Mouse (Mus musculus): ENCODE measurements around the gene Hagh. TPM values are rescaled to one million over a fixed set of nuclear protein-coding genes. Genes with fewer than 3 reads are reported as not detected.

Hagh gene
- total RNA-seq, 2 experiments from 2014 or later, result 102 to 104 TPM

- DNase-seq, result no peak
- intact Hi-C loops (cut with DNase I), result loop anchor here (2.0 to 5.0 kb wide), 2 partner anchors 37 to 88 kb away; partner anchors contain the start of genes Mapk8ip3, Nubp2 and Spsb3
Observed at GRCm38 (mm10) chr17:24849733-24850064, 9.8 kb downstream of the Hagh start.

DNA sequence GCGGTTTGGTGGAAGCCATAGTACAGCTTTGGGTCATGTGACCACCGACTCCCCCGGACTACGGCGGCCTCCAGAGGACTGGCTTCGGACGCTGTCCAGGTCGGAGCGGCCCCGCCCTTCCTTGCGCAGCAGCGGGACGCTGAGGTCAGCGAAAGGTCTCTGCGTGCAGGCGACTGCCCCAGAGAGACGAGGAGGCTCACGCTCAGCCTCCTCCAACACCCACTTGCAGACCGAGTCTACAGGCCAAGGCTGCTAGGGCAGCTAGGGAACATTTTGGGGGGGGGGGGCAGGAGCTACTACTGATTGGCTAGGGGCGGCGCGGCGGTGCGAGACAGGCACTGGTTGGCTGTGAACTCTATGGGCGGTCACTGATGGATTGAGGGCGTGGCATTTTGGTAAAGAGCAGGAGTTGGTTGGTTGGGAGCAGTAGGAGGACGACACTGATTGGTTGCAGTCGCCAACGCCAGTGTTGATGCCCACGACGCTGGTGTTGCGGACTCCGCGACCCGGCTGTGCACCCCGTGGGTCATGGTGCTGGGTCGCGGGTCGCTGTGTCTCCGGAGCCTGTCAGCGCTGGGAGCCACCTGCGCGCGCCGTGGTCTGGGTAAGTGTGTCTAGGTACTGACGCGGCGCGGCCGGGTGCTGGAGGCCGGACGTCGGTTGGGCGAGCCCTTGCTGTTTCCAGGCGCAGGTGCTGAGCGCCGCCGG lies 10.3 kb downstream of the Hagh start, which contains the start of gene Fahd1:
Gene Fahd1, minus strand, starts transcription at position 300 of the 708 bp plus-strand sequence.
- DNase-seq, result peak; percentile 91 to 98
- intact Hi-C loops (cut with DNase I), result loop anchor here (2.0 to 5.0 kb wide), 2 partner anchors 37 to 87 kb away; partner anchors contain the start of genes Mapk8ip3, Nubp2 and Spsb3

DNA sequence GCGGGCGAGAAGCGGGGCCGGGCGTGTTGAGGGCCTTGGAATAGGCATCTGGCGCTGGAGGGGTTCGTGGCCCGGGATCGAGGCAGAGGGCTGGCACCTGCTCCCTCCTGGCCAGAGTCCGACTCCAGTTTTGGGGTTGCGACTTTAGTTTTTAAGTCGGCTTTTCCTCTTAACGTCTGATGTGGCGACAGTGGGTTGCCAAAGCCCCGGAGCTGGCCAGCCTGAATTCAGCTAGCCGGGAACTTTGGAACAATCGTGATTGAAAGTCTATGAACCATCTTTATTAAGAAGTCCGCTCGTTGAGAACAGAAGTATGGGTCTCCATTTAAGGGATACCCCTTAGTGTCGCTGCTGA lies 10.8 kb downstream of the Hagh start:
- DNase-seq, result no peak

DNA sequence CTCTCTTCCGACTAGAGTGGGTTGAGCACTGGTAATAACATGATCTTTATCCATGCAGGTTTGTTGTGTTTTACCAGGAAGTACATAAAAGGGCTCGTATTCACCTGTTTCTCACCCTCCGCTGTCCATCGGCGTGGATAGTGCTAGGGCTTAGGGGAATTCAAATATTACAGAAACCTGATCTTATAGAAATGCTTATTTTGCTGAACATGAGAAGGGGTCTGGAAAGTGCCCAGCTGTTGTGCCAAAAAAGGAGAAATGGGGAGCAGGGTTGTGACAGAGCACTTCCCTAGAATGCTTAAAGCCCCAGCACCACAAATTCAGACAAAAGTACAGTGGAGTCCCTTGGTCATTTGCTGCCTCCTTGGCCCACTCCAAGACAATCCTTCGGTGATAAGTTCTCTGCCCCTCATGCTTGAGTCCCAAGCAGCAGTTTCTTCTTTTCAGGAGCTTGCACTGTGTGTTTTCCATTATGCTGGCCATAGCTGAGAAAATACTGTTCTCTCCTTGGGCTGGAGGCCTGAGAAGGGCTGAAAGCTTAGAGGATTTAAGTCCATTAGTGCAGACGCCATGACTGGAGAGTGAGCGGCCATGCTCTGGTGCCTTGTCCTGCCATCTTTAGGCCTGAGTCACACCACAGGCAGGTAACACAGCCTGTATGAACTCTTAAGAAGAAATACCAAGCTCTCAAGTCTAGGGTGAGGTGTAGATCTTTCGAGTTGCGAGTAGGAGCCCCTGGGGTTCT lies 11.6 kb downstream of the Hagh start:
- intact Hi-C loops (cut with DNase I), result loop anchor here (2.0 to 5.0 kb wide), 2 partner anchors 35 to 86 kb away; partner anchors contain the start of genes Mapk8ip3, Nubp2 and Spsb3
- no peak for DNase-seq

More for the DNA sequence above, 10.8 kb downstream of the Hagh start:
- intact Hi-C loops (cut with DNase I), result loop anchor here (2.0 to 5.0 kb wide), 2 partner anchors 36 to 87 kb away; partner anchors contain the start of genes Mapk8ip3, Nubp2 and Spsb3

GRCm38 (mm10) chr17:24855838-24856464 lies 16.0 kb downstream of the Hagh start:
- no peak for DNase-seq
- intact Hi-C loops (cut with DNase I), result no loop called here

GRCm38 (mm10) chr17:24856589-24856988 lies 16.6 kb downstream of the Hagh start:
- intact Hi-C loops (cut with DNase I), result no loop called here
- DNase-seq, result no peak

GRCm38 (mm10) chr17:24857831-24858470 lies 18.0 kb downstream of the Hagh start:
- no peak for DNase-seq

DNA sequence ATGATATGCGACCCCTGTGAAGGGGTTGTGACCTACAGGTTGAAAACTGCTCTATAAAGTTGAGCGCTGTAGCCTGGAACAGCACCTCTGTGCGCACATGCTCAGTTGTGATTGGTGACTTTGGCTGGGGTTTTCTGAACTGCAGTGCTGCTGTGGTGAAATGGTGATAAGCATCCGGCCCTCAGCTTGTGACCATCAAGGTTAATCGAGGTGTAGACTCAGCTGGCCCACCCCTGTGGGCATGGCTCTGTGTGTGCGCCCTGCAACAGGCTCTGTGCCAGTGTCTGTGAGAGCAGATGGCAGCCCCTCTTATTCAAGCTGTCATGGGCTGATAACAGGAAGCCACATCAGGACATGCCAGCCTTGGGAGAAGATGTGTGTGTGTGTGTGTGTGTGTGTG lies 19.0 kb downstream of the Hagh start:
- intact Hi-C loops (cut with DNase I), result no loop called here
- DNase-seq, result no peak

More at GRCm38 (mm10) chr17:24857831-24858470, 18.0 kb downstream of the Hagh start:
- intact Hi-C loops (cut with DNase I), result no loop called here

DNA sequence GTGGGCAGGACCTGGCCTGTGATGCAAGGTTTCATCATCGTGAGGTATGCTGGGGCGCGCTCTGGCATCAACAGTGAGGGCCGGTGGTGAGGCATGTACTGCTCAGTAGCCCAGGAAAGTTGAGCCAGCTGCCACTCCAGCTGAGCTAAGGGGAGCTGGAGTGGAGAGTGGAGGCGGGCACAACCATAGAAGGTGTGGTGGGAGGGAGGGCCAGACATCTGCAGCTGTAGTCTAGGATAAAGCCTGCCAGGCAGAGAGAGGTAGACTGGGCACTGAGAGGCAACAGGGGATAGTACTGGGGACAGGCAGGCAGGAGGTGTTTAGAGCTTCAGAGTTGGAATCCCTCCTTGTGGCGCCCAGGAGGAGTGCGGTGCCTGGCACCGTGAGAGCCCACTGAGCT lies 20.1 kb downstream of the Hagh start:
- intact Hi-C loops (cut with DNase I), result no loop called here
- no peak for DNase-seq

- no peak for DNase-seq
- intact Hi-C loops (cut with DNase I), result no loop called here
Observed at GRCm38 (mm10) chr17:24861785-24862184, 21.8 kb downstream of the Hagh start.

- no peak for DNase-seq
- intact Hi-C loops (cut with DNase I), result no loop called here
Observed at GRCm38 (mm10) chr17:24865776-24866175, 25.8 kb downstream of the Hagh start, which contains the start of gene Igfals. TSS of gene Igfals (plus strand) at chr17:24865997.

- intact Hi-C loops (cut with DNase I), result no loop called here
- no peak for DNase-seq
Observed at GRCm38 (mm10) chr17:24867914-24868313, 28.0 kb downstream of the Hagh start.

GRCm38 (mm10) chr17:24873695-24874404 lies 33.9 kb downstream of the Hagh start:
- DNase-seq, result no peak
- intact Hi-C loops (cut with DNase I), result no loop called here

DNA sequence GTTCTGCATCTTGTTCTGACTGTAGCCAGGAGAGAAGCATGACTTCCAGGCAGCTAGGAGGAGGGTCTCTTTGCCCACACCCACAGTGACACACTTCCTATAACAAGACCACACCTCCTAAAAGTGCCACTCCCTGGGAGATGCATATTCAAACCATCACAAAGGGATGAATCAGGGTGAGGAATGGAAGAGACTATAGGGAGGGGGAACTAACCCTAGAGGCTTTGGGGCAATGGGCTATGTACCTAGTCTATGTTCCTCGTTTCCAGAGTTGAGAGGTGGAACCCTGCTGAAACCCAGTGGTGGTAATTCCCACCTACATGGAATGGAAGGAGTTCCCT lies 34.4 kb downstream of the Hagh start:
- intact Hi-C loops (cut with DNase I), result no loop called here
- DNase-seq, result no peak

DNA sequence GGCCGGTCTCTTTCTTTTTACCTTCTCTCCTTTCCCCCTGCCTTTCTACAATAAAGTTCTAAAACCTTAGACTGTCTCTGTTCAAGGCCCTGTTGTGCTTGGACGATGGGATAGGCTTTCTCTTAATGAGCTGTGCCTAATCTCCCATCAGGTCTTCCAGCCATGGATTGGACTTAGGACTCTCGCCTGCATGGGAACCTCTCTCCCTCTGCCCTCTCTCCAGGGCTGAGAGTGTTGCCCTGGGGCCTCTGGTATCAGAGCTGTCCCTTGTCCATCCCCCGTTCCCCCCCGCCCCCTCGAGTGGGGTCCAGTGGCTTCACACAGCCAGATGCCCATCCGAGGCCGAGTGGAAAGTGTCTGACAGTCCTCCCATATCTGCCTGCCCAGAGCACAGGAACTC lies 35.0 kb downstream of the Hagh start:
- no peak for DNase-seq
- intact Hi-C loops (cut with DNase I), result no loop called here

- intact Hi-C loops (cut with DNase I), result no loop called here
- no peak for DNase-seq
Observed at GRCm38 (mm10) chr17:24877336-24878116, 37.6 kb downstream of the Hagh start.

GRCm38 (mm10) chr17:24878117-24878397 lies 38.1 kb downstream of the Hagh start:
- DNase-seq, result peak; percentile 52 to 69
- intact Hi-C loops (cut with DNase I), result no loop called here

GRCm38 (mm10) chr17:24878531-24878930 lies 38.6 kb downstream of the Hagh start:
- DNase-seq, result no peak
- intact Hi-C loops (cut with DNase I), result no loop called here

DNA sequence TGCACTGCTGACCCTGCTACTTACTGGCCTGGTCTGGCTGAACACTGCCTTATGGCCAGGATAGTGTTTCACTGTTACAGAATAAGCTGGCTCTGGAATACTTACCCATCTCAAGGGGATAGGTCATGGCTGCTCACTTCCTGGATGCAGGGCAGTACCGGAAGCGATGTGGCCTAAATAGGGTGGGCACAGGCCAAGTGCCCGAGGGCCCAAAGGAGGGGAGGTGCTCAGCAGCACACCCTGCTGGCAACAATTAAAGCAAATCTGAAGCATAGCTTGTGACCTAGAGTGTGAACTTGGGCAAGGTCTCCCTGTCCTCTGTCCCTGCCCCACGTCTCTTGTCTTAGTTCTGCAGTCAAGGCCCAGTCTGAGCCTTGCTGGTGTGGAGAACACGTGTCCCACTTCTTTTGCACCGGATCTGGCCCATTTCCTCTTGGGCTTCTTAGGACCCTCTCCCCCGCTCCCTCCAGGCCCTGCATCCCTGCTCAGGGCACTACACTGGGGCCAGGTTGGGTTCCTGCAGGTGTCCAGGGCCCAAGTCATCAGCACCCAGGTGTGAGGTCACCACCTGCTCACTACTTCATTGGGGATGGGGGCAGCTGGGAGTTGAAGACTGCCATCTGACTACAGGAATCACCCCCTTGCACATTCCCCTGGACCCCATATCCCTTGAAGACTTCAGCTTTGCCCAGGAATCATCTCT lies 41.9 kb downstream of the Hagh start:
- intact Hi-C loops (cut with DNase I), result loop anchor here (5.0 kb wide), 1 partner anchor 135 kb away; no protein-coding TSS in a partner anchor

More for the DNA sequence above, 41.9 kb downstream of the Hagh start:
- DNase-seq, result peak in 1 of 2 experiments; percentile 41
